Mouse (Mus musculus): ENCODE measurements around the gene Plxna4.

Plxna4 gene

GRCm38 (mm10) chr6:32126914-32127313, 461.1 kb downstream of the Plxna4 start:
- no peak for DNase-seq

- DNase-seq = no peak
These were observed 465.3 kb downstream of the Plxna4 start for GRCm38 (mm10) chr6:32122584-32123265.

DNA sequence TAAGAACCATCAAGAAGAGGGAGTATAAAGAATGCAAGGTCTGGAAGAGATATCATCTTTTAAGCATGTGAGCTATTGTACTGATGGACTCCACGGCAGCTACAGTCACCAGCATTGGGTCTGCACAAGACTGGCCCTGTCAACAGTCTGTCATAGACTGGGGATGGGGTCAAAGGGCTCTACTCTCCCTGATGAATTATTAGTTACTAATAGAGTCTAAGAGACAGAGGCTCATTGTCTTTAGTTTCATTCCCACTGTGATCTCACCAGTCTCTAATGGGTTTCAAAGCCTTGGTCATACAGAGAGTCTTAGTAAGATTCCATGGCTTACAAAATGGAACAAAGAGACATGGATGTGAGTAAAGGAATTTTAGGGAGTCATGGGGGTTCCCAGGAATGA, 467.1 kb downstream of the Plxna4 start:
- no peak for DNase-seq

DNA sequence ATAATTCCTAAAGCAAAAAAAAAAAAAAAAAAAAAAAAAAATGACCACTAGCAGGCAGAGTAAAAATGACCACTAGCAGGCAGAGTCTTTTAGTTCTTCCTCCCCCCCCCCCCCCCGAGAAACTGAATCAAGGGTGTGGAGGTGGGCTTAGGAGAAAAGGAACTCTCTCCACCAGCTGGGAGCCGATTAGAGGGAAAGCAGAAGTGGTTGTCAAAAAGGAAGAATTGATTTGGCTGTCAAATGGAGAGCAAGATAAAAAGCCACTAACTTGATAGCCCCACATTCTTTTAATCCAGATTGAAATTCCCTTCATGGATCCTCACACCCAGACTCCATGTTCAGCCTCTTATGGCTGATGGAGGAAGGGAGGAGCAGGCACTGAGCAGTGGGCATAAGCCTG, 478.8 kb downstream of the Plxna4 start:
- no peak for DNase-seq

- DNase-seq = no peak
These were observed 482.3 kb downstream of the Plxna4 start for GRCm38 (mm10) chr6:32105547-32106275.

Data from kidney, adult 9 months (tissue).